In genomic region chr6:125473939-125474338, GRCm38 (mm10) we compare ENCODE assay signal across 15 mouse cellular contexts. TPM values are rescaled to one million over a fixed set of nuclear protein-coding genes. Genes with fewer than 3 reads are reported as not detected.
A peak's percentile ranks its signal among the peaks of the same experiment; 100 is the strongest.
DNase-seq lines count a peak whose midpoint lies in the region; ATAC-seq lines count a peak whose summit lies in the region.
"Had no signal": no experiment of that assay in that cellular context is flagged by ENCODE, and none has a peak within 500 bp of the region (broad histone marks: within the 10 kb centered on the region; RNA-seq: fewer than 3 reads in every experiment).

No protein-coding gene starts in this region.

- 0 out of 2 replicates have a peak overlapping the region, but pooled peaks have one; percentile 14 for H3K27ac ChIP-seq in limb, embryonic 15.5 days
- H3K27ac ChIP-seq in limb, embryonic 10.5 days = no peak overlapping the region
- H3K27ac ChIP-seq: hindbrain, embryonic 12.5 days had no signal

- peaks cover 20% of the 10 kb centered on the region for H3K36me3 ChIP-seq in limb, embryonic 15.5 days
- H3K36me3 ChIP-seq in limb, embryonic 10.5 days = no peaks in the 10 kb centered on the region
- H3K36me3 ChIP-seq: hindbrain, embryonic 12.5 days; kidney, embryonic 15.5 days had no signal

- WGBS in limb, embryonic 15.5 days = 72% methylated on average over 5 of the region's 5 CpGs
- WGBS in limb, embryonic 10.5 days = 88% methylated on average over 5 of the region's 5 CpGs

- H3K9me3 ChIP-seq in limb, embryonic 15.5 days = no peaks in the 10 kb centered on the region
- H3K9me3 ChIP-seq in limb, embryonic 10.5 days (replicated peaks) = no peaks in the 10 kb centered on the region
- H3K9me3 ChIP-seq: hindbrain, embryonic 12.5 days; kidney, embryonic 15.5 days had no signal

- peak; percentile 92 for DNase-seq in heart, adult 11 months
- DNase-seq in heart, adult 18-20 months = no peak
- no peak for DNase-seq in limb, embryonic 10.5 days (ENCODE audit: low spot score)
- peak; percentile 32 for DNase-seq in liver
- no peak for DNase-seq in left cerebral cortex, adult 8-10 months (ENCODE audit: low spot score in 2 of 2)
- no peak for DNase-seq in cerebellum, postnatal 14 days
- DNase-seq: cerebellum, adult 18-20 months; gastrocnemius, postnatal 14 days; lung, adult 18-20 months; thymus, postnatal 36 days had no signal

- H3K4me2 ChIP-seq in limb, embryonic 15.5 days = no peak overlapping the region
- H3K4me2 ChIP-seq: hindbrain, embryonic 12.5 days; kidney, embryonic 15.5 days had no signal

- H3K9ac ChIP-seq in limb, embryonic 15.5 days = no peak overlapping the region
- H3K9ac ChIP-seq: hindbrain, embryonic 12.5 days; kidney, embryonic 15.5 days had no signal

- ATAC-seq in limb, embryonic 15.5 days (ENCODE audit: insufficient number of reproducible peaks, low FRiP score, low TSS enrichment, low read depth) = no peak
- peak; percentile 5 for ATAC-seq in megakaryocyte-erythroid progenitor cell, adult 5-6 weeks (replicated peaks; ENCODE audit: low FRiP score, low TSS enrichment, poor library complexity, severe bottlenecking)
- ATAC-seq: forebrain, embryonic 16.5 days had no signal

- H3K27me3 ChIP-seq in limb, embryonic 15.5 days = no peaks in the 10 kb centered on the region
- H3K27me3 ChIP-seq in limb, embryonic 10.5 days (ENCODE audit: low read depth, poor library complexity, severe bottlenecking) = no peaks in the 10 kb centered on the region
- H3K27me3 ChIP-seq: hindbrain, embryonic 12.5 days; kidney, embryonic 15.5 days had no signal

- peaks cover 68% of the 10 kb centered on the region for H3K4me1 ChIP-seq in limb, embryonic 15.5 days
- H3K4me1 ChIP-seq in limb, embryonic 10.5 days = peaks cover 25% of the 10 kb centered on the region

- H3K4me3 ChIP-seq in limb, embryonic 15.5 days = no peak overlapping the region
- H3K4me3 ChIP-seq in limb, embryonic 10.5 days = no peak overlapping the region
- H3K4me3 ChIP-seq: hindbrain, embryonic 12.5 days; kidney, embryonic 15.5 days had no signal

RNA-seq across cellular contexts. Expression of gene Cd9, which starts 20.7 kb away (rescaled TPM):
- total RNA-seq in heart, adult 18-20 months (2021) = 10 to 100 TPM; 49.9 to 50.4 TPM
- polyA plus RNA-seq in limb, embryonic 15.5 days (2015; fragmentation: Nextera tagmentation; extraction: Ambion mirVana) = 490 and 511 TPM in 2 replicates
- 22.5 and 33.2 TPM in 2 replicates for polyA plus RNA-seq in limb, embryonic 10.5 days (2016; fragmentation: Nextera tagmentation; extraction: Ambion mirVana)
- 9.5 and 11.8 TPM in 2 replicates for total RNA-seq in megakaryocyte-erythroid progenitor cell, adult 5-6 weeks (2014; fragmentation: Nextera tagmentation)
- 34.1 and 40.0 TPM in 2 replicates for total RNA-seq in megakaryocyte-erythroid progenitor cell, adult 5-6 weeks (2017)
- total RNA-seq in left cerebral cortex, adult 8-10 months (2022) = 100 to 1,000 TPM in 2 of 4 experiments, 10 to 100 TPM in 2; 53.2 to 129 (median 82.7) TPM

Comparison
In these comparisons a context has a peak if more than half of its experiments do, and no peak if none do; other contexts are left out.
1. DNase-seq: peak in heart, adult 11 months (single experiment) and liver (single experiment); none in heart, adult 18-20 months (0 of 2), limb, embryonic 10.5 days (single experiment), left cerebral cortex, adult 8-10 months (0 of 2) and cerebellum, postnatal 14 days (0 of 2).